Mouse (Mus musculus): ENCODE data around the gene Mkrn2. TPM values are rescaled to one million over a fixed set of nuclear protein-coding genes. Genes with fewer than 3 reads are reported as not detected.
A peak's percentile ranks its signal among the peaks of the same experiment; 100 is the strongest.

The Mkrn2 gene
- total RNA-seq (2021) = 10 to 100 TPM; 32.2 to 44.4 TPM
- long read RNA-seq, full-length matches to known transcripts = 20 of 27 reads
- long read RNA-seq, partial matches to known transcripts = 6 of 27 reads
- long read RNA-seq, other reads (novel, unspliced or antisense) = 1 of 27 reads

DNA sequence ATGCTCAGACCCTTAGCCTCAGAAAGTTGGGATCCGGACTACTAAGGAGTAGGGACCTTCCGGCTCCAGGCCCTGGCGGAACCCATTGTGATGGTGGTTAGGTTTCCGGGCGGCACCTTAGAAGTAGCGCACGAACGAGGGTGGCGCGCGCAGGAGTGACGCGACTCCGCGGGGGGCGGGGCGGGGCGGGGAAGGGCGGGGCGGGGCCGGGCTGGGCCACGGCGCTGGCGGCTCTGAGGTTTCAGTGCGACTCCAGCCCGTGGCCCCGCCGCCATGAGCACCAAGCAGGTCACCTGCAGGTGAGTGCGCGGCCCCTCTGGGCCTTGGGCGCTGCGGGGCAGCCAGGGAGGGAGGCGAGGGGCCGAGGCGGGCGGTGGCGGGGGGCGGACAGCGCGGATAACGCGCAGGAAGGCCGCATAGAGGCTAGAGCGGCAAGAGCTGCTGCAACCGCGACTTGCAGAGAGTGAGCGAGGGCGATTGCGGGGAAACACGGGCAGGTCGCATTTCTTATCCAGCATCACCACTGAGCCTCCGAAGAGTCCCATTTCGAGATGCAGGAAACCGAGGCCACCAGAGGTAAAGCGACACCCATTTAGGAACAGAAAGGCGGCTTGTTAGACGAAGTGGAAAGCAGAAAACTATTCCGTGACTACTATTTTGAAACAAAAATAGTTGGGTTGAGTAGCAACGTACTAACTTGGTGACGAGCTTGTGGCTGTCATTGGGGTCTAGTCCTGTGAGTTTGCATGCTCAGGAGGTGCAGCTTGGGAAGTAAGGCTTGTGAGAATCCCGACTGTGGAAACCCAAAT, at the start of gene Mkrn2:
Mkrn2 (plus strand) TSS at position 188 of the 809 bp plus-strand sequence.
- peak; percentile 90 to 94 for DNase-seq (ENCODE audit: low spot score in 2 of 2)

DNA sequence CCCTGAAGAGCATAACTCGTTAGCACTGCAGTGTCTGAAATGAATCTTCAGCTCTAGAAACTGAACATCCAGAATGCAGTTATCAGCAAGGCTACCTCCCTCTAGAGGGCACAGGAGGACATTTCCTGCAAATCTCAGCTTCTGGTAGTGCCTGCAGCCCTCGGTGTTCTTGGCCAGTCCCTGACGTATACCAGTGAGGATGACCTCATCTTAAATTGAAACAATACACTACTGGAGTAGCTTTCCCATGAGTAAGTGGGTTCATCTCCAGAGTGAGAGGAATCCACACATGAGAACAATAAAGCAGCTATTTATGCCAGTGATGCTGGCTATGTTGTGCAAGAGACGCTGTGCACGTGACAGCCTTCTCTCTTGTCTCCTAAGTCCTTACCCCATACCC, 46.2 kb upstream of the Mkrn2 start:
- no peak for DNase-seq (ENCODE audit: low spot score in 2 of 2)

DNA sequence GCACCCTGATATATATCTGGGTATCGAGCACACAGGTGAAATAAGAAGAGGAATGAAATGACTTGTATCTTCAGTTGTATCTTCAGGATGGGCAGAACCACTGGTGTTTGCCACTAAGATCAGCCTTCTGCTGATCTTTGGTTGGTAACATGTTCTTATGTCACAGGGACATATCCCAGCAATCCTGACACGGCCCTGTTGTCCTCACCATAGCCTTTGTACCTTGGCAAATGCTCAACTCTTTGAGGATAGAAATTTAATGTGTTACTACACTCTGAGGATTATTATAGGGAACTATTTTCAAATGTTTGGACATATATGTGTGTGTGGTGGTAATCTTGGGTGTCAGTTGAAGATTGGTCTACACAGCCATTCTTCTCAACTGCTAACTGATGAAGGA, 43.5 kb upstream of the Mkrn2 start:
- DNase-seq (ENCODE audit: low spot score in 2 of 2) = no peak

DNA sequence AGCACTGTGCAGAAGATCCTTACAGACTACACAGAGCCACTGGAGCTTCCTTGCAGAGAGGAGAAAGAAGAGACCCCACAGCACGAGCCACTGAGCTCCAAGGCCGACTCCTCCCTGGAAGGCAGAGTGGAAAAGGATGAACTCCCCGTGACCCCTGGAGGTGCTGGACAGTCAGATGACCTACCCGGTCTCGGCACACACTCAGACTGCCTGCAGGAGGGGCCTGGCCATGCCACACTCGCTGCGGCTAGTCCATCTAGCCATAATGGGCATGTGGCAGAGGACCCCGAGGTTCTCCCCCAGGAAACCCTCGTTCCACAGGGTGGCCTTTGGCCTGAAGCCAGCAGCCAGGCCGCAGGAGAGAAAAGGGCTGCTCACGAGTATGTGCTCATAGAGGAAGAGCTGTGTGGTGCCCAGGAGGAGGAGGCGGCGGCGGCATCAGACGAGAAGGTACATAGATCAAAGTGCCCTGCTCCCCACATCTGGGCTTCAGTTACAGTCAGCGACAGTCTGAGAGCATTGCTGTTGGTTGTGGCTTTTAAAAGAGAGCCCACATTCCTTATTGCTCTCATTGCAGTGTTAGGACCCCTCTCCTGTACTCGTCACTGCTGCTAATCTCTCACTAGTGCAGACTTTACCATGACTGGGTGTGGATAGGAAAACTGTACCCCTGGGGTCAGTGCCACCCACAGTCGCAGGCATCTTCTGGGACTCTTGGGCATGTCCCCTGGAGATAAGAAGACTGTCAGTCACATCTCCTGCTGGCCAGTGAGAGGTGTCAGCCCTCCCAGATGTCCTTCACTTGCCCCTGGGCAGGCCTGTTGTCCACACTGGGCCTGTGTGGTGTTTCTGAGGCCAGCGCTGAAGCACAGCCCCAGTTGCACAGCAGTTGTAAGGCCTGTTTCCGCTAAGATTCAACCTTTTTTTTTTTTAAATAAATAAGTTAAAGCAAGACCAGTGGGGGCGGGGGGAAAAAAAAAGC, 41.8 kb upstream of the Mkrn2 start:
- no peak for DNase-seq (ENCODE audit: low spot score in 2 of 2)

DNA sequence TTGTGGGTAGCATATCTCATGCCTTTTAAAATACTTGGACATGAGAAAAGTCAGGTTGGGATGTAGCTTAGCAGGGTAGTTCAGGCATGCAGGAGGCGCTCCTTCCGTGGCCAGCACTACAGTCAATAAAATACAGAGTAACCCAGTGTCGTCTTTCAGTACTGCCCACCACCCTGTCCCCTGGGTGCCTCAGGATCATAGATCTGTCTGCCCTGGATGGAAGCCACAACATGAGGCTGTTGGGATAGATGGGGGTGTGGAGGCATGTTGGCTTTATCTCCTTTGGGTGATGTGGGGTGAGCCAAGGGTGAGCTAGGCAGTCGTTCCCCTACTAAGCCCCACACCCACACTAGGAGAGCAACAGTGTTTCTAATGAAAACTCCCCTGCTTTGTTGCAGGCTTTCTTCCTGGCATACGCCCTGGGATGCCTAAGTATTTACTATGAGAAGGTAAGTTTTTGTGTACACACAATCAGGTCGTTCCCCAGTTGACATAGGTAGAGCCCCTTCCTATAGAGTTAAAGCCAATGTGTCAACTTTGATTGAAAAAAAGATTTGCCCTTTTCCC, 36.1 kb upstream of the Mkrn2 start:
- DNase-seq (ENCODE audit: low spot score in 2 of 2) = no peak

DNA sequence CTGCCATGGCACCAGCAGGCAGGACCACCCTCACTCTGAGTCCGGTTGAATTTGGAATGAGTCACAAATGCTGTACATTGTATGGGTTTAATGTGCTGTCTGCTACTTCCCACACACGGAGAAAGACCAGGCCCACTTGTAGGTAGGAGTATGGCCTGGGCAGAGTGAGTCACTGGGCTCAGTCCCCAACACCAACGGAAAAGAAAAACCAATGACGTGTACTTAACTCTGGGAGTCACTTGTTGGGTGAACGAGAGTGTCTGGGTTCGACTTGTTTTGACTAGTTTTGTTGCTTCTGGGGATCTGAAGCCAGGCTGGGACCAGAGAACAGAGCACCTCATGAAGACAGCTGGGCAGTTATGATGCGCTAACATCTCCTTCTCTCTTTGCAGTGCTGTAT, 27.5 kb upstream of the Mkrn2 start:
- no peak for DNase-seq (ENCODE audit: low spot score in 2 of 2)

DNA sequence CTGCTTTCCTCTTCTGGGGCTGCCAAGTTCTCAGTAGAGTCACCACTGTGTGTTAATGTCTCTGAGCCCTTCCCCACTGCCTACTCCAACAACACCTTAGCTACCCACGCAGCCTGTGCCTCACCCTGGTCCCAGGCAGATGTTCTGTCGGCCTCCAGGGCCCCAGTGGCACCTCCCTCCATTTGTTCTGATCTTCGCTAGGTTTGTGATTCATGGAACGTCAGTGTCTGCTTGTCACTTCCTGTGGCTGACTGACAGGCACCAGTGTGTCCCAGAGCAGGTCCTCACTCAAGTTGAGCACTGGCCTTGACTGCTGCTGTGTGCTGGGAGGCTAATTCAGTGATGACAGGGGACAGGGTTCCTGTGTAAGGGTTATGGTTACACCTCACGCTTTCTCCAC, 24.3 kb upstream of the Mkrn2 start:
- DNase-seq (ENCODE audit: low spot score in 2 of 2) = no peak

DNA sequence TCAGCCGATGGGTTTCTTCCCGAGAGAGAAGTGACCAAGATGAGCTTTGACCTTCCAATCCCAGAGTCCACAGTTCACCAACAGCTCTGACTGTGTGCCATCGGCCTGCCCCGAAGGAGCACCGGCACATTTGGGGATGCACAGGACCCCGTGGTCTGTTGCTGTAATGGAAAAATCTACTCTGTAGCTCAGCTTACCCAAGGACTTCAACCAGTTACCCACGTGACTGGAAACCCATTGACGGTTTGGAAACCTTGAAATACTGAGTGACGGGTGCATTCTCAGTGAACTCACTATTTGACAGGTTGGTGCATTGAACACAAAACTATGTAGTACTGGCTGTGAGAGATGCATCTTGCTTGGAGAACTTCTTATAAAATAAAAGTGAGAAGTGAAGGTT, 23.8 kb upstream of the Mkrn2 start:
- no peak for DNase-seq (ENCODE audit: low spot score in 2 of 2)

DNA sequence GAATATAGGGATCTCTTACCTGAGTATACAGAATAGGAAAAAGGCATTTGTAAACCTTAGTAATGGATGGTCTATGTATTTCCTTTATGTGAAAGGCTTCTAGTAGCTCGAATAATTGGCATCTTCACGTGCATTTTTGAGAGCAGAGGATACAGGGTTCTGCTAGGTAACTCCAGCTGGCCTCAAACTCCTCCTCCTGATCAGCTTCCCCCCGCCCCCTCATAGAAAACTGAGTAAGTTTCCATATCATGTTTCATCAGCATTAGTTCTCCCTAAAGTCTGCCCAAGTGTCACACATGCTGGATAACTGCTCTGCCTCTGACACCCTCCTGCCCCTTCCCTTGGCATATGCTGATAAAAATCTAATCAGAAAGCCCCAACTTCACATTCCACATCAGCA, 20.9 kb upstream of the Mkrn2 start:
- no peak for DNase-seq (ENCODE audit: low spot score in 2 of 2)

DNA sequence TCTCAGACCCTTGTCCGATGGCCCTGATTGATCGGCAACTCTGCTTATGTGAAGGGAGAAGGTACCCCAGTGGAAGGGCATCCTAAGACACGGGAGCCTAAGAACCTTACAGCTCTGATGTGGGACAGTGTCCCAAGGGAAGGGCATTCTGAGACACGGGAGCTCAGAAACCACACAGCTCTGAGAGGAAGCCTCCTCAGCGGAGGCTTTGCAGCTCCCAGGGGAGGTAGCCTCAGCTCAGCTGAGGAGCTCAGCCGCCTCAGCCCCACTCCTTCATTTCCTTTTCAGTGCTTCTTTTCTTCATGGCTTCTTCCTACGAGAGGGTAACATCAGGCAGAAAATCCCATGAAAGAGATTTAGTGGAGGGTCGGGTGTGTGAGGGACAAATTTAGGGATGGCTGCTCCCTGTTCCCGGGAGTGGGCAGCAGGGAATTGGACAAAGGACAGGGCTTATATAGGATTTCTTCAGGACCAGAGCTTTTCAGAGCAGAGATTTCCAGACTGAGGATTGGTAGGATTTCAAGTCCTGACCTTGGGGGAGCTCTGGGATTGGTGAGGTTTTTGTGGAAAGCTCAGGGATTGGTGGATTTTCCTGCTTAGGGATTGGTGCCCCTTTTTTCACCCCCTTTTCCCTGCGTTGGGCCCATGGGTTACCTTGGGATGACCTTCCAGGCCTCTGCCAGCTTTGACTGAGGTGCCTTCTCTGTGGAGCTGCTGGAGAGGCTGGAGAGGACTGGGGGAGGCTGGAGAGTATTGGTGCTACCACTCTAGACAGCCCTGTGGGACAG, 19.2 kb upstream of the Mkrn2 start:
- no peak for DNase-seq (ENCODE audit: low spot score in 2 of 2)

DNA sequence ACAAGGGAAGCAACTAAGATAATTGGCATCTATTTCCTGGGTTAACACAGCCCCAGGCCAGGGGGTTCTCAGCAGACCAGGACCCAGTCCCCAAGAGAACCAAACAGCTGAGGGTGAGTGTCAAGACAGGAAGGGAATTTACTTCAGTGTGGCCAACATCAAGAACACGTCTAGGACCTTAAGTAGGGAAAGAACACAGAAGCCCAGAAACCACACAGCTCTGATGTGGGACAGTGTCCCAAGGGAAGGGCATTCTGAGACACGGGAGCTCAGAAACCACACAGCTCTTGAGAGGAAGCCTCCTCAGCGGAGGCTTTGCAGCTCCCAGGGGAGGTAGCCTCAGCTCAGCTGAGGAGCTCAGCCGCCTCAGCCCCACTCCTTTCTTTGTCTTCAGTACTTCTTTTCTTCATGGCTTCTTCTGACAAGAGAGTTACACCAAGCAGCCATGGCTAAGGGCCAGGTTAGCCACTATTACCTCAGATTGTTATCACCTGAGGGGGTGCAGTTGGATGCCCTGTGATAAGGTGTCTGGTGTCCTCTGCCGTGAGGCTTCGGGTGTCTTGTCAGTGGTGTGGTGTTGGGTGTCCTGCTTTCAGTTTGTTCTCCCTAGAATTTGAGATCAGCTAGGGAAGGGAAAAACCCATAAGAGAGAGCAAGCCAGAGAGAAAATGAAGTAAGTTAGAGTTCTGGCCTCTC, 18.1 kb upstream of the Mkrn2 start:
- DNase-seq (ENCODE audit: low spot score in 2 of 2) = no peak

DNA sequence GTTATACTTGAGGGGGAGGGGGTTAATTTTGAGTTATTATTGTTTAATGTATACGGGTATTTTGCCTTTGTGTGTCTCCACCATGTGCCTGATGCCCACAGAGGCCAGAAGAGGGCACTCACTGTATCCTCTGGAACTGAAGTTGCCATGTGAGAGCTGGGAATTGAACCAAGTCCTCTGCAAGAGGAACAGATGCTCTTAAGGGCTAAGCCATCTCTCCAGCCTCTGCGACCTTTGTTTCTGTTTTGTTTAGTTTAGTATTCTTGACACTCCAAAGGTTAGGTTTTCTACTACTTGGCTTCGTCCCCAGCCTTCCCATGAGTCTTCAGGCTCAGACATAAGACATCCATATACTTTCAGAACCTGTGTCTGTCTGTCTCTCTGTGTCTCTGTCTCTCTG, 17.5 kb upstream of the Mkrn2 start:
- DNase-seq (ENCODE audit: low spot score in 2 of 2) = no peak

DNA sequence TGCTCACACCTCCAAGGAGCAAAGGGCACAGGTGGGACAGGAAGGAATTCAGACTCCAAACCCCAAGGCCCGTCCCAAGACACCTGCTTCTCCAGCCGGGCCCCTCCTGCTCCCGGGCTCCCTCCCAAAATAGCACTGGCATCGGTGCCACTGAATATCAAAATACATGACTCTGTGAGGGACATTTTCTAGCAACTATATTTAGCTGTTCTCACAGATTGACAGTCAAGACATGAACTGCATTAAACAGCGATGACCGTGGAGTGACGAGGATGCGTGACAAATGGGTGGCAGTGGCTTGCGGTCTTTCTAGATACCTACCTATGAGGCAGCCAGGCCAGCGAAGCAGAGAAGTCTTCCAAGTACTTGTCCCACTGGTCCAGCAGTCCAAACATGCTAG, 15.4 kb upstream of the Mkrn2 start:
- DNase-seq (ENCODE audit: low spot score in 2 of 2) = no peak

DNA sequence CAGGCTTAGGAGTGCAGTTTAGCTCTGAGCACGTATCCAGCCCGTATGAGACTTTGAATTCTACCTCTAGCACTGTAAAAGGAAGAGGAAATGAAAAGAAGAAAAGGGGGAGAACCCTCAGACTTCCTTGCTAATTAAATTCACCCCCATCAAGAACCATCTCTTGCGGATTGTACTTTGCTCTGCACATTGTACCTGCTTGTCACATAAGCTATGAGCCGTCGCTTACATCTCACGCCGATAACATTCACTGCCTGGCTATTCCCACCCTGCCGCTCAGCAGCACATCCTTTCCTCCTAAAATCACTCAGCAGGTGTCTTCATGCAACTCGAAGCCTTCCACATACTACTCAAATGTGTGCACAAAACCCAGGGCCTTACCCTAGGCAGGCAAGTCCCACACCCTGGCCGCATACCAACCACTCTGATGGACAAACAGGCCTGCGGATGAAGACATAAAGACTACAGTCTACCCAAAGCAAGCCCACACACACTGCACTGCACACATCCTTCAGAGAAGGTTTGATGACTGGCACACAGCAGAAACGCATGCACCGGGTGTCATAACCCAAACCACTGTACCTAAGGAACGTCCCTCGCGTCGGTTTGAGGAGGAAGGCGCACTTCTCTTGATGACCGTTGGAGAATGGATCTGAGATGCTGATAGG, 9.9 kb upstream of the Mkrn2 start:
- DNase-seq (ENCODE audit: low spot score in 2 of 2) = no peak

DNA sequence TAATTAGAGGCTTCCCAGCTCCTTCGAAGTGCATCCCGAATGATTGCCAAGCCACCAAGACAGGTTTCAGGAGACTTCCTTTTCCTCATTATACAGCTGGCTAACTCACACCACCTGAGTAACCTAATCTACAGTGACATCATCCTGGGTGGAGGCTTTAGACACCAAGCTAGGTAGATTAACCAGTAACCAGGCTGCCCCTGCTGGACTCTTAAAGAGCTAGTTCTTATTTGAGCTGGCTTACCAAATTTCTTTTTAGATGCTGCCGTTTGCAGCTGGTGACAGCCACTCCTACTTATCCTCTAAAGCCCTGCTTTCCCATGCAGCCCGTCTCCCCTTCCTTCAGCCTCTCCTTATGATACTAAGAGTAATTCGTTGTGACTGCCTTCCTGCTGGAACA, 9.2 kb upstream of the Mkrn2 start, which contains the start of gene Mkrn2os:
Mkrn2os (minus strand) TSS at position 119 of the 400 bp plus-strand sequence.
- DNase-seq (ENCODE audit: low spot score in 2 of 2) = no peak

DNA sequence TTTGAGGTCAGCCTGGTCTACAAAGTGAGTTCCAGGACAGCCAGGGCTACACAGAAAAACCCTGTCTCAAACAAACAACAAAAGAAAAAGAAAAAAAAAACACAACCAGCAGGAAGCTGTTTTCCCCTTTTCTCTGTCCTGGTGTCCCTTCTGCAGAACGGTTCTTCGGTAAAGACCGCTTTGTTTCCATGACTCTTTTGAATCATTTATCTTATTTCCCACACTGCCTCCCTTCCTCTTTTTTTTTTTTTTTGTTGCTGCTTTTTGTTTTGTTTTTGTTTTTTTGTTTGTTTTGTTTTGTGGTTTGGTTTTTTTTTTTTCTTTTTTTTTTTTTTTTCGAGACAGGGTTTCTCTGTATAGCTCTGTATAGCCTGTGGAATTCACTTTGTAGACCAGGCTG, 8.4 kb upstream of the Mkrn2 start:
- DNase-seq (ENCODE audit: low spot score in 2 of 2) = no peak

DNA sequence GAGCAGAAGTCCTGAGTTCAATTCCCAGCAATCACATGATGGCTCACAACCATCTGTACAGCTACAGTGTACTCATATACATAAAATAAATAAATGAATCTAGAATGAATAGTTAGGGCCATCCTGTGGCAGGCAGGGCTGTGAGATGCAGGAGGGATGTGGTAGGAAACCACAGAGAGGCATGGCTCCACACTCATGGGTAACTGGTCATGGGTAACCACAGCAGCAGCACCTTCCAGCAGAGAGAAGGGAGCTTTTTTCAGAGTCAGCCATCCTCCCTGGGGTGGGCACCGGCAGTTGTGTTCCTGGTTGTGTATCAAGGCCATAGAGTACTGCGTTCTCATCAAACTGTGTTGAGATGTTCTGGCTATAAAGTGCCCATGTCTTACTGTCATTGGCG, 7.2 kb upstream of the Mkrn2 start:
- DNase-seq (ENCODE audit: low spot score in 2 of 2) = no peak

DNA sequence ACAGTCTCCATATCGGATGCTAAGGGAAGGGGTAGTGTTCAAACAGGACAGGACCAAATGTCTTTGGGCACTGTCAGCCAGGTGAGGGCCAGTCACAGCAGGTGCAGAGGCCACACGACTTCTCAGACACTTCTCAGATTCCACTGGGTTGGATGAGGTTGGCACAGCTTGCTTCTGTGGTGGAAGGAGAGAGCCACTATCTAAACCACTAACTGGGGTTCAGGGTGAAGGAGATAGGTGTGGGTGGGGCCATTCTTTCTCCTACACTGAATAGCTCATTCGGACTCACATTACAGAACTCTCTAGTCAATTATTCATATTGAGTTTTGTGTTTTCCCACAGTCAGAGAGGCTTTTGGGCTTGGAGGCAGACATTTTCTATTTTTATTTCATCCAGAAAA, 6.0 kb upstream of the Mkrn2 start:
- DNase-seq (ENCODE audit: low spot score in 2 of 2) = no peak

DNA sequence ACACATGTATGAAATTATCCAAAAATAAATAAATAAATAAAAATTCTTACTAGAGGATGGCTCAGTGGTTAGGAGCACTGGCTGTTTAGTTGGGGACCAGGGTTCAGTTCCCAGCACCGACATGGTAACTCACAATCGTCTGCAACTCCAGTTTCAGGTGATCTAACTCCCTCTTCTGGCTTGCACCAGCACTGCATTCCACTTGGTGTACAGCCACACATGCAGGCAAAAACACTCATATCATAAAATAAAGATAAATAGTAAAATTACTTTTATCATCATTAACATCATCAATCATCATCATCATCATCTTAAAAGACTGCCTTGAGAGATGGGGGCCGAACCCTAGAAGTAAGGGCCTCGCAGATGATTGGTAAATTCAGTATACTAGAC, 384 bp upstream of the Mkrn2 start:
- DNase-seq (ENCODE audit: low spot score in 2 of 2) = no peak

DNA sequence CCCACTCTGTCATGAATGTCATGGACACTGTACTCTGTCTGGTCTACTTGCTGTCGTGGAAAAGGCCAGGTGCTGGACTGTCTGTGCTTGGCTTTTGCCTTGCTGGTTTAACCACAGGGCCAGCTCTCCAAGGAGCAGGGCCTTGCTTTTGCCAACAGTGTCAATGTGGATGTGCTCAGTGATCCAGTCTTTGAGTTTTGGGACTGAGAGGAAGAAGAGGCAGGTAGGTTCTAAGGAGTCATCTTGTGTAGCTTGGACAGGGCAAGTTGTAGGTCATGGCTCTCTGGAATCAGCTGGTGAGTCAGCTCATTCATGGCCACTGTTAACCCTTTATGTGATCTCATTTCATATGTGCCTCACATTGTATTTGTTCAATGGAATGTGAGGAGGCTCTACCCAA, 4.8 kb downstream of the Mkrn2 start:
- DNase-seq (ENCODE audit: low spot score in 2 of 2) = no peak

All from layer of hippocampus, postnatal 10 days (tissue).